Mouse (Mus musculus) gastrocnemius, postnatal 10 days (tissue): Measurements from ENCODE around the gene Nfix. TPM values are rescaled to one million over a fixed set of nuclear protein-coding genes. Genes with fewer than 3 reads are reported as not detected.

Experiments used
- DNase-seq: peaks from one replicate; pipeline ENCODE4 v3.0.0; 2021; ENCODE audit warnings: mixed read lengths
- total RNA-seq, 2 experiments: library from RNA; stranded (reverse); gene quantifications; 2 replicates each; pipeline ENCODE4 v1.2.3; 2021

The Nfix gene
- total RNA-seq, 2 experiments from 2014 or later: 598 to 734 TPM

DNA sequence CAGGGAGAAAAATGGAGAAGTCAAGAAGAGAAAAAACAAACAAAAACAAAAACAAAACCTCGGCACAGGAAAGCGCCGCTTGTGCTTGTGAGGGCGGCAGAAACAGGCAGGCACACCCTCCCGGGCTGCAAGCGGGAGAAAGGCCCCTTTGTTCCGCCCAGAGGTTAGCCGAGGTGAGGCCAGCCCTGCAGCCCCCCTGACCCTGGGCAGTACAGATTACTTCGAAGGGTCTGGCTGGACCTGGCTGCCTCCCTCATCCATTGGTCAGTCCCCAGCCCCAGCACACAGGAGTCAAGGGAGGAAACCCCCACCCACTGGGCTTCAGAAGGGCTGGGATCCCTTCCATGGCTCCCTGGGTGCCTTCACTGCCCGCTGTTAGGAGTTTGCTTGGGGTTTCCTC is 61.9 kb downstream of the Nfix start:
- DNase-seq: no peak

DNA sequence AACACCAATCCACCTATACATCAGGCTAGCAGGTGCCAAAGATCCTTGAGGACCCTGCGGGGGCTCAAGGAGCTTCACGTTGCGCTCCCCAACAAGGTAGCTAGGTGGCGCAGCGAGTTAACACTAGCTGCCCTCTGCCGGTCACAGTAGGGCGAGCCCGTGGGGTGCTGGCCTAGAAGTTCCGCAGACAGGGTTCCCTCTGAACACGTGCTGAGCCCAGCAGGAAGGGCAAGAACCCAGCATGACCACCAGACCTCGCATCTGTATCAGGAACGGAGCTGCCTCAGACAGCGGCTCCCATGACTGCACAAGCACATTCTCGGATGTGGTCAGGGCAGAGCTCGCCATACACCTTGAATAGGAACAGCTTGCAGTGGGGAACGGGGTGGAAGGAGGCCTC is 62.5 kb downstream of the Nfix start:
- peak; percentile 83 for DNase-seq

DNA sequence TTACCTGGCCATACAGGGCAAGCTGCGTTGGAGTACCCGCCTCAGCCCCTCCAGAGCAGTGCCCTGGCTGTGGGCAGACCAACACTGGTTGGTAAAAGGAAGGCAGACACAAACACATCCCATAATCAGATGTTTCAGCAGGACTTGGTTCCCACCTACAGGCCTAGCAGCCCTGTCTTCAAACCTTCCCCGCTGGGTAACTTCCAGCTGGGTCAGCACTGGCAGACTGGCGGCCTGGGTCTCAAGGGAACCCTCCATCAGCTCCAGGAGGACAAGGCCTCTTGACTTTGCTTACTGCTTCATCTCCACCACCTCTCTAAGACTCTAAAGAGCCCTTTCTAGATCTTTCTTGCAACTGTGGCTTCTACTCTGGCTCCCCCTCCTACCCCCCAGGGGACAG is 63.6 kb downstream of the Nfix start:
- no peak for DNase-seq

DNA sequence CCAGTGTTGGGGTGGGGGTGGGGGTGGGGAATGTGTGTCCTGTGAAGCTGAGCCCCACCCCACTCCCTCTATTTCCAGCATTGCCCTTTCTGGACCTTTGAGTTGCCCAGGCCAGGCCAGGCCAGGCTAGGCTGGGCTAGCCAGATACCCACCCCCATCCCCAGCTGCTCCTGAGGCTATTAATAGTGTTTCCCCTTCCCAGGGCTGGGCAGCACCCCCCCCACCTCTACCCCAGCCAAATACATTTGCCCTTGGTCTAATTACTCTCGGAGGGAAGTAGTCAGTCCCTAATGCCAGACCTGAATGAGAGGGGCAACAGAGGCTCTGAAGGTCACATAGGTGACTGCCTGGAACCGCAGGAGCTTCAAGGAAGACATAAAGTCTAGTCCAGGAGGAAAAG is 64.5 kb downstream of the Nfix start:
- no peak for DNase-seq

DNA sequence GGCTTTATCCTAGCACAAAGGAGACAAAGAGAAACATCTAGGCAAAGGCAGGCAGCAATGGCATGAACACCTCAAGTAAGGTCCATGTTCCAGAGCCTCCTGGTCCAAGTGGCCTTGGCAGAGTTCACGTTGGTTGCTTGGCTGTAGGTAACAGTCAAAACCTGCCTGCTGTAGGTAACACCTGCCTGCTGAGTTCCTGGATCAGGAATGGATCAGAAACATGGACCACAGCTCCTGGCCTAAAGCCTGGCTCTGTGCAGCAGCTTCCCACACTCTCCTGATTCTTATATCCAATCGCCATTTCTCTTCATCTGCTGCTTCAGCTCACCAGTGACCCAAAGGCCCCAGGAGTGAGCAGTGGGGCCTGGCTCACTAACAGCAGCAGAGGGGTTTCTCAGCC is 65.5 kb downstream of the Nfix start:
- DNase-seq: no peak

DNA sequence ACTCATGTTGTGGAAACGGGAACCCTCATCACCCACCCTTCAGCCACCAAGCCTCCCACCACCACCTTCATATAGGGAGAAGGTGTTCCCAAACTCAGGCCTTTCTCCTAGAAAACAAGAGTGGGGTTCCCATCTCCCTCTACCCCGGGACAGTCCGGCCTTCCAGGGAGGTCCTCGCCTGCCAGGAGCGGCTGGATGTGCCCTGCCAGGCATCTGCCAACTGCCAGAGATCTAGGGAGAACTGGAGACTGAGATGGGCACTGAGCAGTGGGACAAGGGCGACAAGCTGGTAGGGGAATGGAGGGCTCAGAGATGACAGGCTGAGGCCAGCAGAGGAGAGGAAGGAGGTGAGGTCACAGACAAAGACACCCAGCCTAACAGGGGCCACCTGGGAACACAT is 66.2 kb downstream of the Nfix start:
- no peak for DNase-seq

DNA sequence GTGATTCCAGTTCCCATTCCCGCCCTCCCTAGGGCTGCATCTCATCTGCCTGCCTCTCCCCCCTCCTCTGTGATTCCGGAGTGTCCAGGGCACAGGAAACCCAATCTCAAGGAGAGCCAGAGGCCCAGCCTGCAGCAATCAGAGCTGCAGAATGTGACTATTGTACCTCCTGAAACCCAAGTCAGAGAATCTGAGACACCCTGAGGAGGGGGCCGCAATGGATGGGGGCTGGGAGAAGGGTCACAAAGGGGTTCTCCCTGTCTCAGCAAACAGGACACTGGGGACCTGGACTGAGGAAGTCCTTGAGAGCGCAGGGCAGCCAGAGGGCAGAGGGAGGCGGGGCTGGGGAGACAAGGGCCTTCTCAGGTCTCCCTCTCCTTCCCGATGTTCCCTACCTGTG is 67.1 kb downstream of the Nfix start:
- peak; percentile 29 for DNase-seq

DNA sequence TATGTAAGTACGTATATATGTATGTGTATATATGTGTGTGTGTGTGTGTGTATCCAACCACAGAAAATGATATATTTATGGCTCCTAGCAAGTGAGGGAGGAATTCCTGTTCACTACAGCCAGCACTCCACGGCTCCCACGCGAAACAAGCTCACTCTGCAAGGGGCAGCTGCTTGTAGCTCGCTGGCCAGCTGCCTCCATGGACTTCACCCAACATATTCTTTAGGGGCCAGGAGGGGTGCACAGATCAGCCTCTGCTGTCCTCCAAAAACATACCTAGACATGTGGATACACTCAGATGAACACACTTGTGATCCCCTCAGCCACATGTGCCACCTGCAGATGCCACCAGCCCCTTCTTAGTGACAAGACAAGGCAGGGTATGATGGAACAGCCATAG is 67.6 kb downstream of the Nfix start:
- DNase-seq: peak; percentile 40

DNA sequence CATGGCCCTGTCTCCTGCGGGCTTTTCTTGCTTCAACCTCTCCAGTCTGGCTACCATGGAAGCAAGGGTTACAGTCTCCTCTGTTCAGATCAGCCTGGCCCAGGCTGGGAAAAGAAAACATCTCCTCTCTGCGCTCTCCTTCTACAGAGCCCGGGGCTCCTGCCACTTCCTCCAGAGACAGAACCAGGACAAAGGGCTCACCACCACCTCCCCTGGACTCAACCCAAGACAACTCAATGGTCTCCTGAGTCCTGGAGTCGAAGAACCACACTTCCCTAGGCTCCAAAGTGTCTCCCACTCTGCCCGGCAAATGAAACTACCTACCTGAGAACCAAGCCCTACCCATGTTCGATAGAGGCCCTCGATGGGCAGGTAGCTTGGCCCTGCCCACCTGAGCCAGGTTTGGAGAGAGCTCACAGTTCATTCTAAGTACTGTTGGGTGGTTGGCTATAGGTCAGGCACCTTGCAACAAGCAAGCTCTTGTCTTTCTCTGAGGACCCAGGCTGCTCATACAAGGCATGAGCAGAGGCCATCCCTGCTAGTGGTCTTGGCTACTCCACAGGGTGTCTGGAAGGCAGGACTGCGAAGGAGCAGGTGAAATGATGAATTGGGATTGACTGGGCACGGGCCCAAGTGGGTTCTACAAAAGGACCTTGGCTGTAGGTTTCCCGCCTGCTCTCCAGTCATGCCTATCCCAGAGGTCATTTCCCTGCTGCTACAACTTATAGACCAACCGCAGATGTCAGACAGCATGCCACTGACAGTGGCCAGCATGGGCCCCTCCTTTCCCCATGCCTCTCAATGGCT is 68.6 kb downstream of the Nfix start:
- DNase-seq: peak; percentile 19

DNA sequence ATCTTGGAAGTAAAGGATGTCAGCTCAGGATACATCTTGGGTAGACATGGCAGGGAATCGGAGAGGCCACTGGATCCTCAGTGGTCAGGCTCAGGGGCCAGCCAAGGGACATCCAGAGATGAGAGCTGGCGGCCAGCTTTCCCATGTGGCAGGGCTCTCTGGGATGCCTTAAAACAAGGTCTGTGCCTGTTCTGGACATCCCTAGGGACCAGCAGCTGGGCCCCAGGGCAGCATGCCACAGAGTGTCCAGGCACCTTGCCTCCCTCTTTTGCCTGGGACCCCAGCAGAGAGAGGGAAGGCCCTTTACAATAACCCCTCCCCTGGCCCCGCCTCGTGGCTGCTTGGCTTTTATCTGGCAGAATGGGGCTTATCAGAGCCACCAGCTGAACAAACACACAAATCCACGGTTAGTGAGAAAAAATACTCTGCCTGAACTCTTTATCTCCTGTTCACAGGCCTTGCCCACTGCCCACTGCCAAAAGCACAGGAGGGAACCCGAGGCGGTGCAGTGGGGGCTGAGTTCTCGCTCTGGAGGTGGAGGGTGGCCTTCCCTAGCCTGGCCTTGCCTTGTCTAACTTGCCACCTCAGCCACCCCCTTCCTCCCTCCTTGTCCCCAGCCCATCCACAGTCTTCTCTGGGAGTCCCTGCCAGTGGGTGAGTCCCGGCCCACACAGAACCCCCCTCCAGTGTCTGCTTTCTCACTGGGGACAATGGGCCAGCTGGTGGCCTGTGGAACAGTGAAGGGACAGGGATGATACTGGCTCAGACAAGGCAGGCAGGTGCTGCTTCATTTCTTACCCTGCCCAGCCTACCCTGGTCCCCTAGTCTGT is 69.4 kb downstream of the Nfix start:
- peak; percentile 69 for DNase-seq

DNA sequence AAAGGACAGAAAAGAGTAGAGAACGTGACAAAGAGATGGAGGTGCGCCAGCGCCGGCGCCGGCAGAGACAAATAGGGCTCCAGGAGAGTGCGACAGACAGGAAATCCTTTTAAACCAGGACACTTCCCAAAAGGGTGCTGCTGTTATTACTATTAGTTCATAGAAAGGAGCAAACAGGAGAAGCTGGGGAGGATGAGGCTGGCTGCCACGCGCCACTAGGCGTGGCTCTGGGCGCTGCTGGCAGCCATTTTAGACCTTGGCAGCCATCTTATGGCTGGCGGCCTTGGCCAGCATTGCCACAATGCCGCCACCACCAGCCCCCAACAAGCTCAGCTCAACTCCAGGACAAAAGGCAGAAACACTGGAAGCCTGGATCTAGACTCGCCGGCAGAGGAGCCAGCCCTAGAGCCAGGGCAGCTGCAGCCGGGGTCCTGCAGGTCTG is 70.2 kb downstream of the Nfix start:
- peak; percentile 65 for DNase-seq

DNA sequence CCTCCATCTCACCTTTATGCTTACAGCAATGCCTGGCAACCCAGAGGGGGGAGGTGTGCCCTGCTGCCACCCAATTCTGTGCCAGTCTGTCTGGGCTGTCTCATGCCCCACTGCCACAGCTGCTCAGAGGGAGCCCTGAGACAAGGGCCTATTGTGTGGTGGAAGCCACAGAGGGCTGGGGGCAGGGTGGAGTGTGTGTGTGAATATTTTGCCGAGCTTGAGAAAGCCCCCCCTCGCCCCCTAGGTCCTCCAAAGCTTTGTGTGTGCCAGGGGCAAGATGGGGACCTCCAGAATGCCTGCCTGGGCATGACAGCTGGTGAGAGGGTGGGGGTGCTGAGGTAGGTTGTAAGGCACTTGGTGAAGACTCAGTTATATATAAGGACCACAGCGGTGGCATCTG is 71.7 kb downstream of the Nfix start:
- DNase-seq: no peak

DNA sequence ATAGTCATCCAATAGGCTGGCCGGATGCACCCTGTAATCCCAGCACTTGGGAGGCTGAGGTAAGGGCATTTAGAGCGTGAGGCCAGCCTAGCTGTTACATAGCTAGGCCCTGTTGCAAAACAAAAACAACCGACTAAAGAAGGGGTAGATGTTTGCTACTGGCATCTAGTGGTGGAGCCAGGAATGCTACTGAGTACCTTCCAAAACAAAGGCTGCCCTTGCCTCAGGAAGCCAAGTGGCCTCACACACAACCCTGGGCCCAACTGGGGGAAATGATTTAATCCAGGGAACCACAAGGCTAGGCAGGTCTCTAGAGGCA is 74.2 kb downstream of the Nfix start:
- no peak for DNase-seq

DNA sequence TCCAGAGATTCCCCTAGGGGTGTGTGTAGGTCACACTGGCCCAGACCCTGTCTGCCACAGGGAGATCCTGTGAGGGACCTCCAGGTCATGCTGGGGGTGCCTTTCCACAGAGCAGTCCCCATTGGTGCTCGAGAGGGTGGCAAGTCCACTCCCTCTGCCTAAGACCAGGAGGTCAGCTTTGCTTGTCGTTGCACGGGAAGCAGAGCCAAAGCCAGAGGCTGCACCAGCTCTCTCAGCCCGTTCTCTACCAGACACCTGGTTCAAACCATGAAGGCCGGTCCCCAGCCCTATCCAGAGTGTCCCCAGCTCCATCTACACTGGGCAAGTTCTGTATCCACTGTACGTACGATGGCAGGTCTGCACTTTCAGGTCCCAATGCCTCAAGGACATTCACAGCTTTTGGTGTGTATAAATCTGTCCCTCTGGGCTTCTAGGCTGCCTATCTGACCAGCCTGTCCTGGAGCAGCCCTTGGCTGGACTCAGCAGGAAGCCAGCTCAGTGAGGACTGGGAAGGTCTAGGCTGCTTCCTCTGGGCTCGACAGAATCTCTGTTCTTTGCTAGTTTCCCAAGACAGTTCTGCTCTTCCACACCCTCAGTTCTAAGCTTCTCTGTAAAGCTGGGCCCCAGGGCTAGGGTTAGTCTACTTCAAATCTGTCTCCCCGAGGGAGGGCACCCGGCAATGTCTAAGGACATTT is 74.8 kb downstream of the Nfix start:
- DNase-seq: no peak

DNA sequence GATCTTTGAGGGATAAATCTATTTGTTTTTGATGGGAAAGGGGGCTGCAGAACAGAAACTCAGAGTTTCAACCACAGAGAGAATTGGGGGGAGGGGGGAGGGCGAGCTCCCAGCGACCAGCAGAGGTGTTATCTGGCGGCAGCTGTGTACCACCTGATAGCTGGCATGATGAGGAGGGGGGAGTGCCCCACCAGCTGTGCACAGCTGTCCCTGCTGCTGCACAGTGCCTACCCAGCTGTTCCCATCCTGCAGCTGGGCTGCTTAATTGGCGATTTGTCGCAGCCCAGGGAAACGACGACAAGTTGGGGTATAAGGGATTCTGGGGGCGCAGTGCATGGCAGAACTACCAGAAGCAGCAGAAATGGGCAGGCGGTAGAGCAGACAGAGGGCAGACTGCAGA is 75.5 kb downstream of the Nfix start:
- DNase-seq: no peak

DNA sequence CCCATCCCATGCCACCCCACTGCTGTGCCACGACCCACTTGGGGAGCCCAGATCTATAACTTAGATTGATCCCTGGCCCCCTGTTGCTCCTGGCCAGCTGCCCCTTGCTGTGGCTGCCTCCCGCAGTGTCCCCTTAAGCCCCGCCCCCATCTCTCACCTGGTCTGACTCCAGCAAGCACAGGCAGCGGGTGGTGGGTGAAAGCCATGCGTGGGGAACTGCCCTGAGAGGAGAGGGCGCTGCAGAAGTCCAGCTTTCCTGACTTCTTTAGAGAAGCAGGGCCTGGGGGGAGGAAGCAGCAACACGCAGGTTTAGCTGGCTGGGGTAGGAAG is 76.6 kb downstream of the Nfix start:
- DNase-seq: no peak

DNA sequence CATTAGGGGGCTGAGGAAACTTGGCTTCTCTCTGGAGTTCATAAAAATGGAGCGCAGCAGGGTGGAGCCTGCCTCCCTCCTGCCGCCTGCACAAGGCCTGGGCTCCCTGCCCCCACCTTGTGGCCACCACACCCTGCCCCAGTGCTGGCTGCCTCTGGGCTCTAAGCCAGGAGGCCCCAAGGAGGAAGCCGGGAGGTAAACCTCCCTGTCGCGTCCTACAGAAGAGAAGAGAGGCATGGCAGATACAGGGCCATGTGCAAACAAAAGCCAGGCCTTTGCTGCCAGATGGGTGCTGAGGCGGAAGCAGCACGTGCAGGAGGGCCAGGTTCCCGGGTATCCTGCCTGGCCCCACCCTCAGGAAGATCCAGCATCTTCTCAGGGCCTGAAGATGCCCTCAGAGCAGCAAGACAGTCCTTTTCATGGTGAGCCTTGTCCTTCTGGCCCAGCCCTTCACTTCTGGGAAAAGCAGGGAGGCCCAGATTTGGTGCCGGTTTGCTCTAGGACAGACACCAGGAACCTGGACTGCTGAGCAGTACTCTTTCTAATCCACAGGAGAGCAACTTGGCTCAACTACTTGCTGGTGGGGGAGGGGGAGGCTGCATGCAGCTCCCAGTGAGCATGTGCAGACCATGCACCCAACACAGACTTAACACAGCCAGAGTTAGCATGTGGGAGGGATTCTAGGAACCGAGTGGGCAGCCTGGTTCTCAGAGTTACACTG is 77.1 kb downstream of the Nfix start, which contains the start of gene G430095P16Rik:
TSS of gene G430095P16Rik (plus strand) at position 158 of the 721 bp plus-strand sequence.
- peak; percentile 71 for DNase-seq

DNA sequence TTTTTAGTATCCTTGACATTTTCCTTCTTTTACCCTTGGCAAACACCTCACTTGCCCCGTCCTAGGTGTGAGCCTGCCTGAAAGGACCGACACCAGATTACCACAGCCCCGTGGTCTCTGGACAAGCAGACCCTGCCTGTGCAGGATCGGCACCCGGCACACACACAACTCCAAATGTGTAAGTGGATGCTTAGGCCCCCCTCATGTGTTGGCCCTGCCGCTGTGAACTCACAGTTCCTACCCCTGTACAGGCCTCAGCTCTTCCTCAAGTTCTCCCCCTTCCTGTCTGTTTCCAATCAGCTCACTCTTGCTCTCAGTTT is 77.7 kb downstream of the Nfix start:
- no peak for DNase-seq

DNA sequence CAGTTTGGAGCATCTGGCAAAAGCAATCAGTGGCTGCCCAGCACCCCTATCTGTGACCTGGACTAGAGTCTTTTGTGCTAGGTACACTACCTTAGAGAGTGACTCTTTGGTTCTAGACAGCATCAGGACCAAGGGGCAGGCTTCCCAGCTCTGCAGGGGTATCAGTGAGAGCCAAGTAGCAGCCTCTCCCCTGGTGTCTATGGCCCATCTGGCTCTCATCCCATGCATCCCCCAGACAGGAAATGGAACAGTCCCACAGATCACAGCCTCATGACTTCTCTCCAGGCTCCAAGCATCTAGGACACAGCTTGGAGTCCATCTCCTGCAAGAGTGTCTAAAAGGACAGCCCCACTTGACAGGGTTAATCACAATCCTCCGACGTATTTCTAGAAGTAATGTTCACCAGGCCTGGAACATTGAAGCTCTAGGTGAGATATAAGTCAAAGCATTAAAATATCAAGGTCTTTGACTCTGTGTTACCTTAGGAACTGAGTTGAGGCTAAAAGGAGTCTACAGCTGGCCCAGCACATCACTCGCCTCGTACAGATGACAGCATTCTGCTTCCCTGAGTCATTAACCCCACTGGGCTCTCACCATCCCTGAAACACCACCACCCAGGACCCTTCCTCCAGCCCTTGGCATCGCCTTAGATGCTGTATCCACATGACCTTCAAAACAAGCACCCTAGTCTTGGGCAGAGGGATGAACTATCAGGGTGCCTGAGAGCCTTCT is 81.0 kb downstream of the Nfix start:
- no peak for DNase-seq

DNA sequence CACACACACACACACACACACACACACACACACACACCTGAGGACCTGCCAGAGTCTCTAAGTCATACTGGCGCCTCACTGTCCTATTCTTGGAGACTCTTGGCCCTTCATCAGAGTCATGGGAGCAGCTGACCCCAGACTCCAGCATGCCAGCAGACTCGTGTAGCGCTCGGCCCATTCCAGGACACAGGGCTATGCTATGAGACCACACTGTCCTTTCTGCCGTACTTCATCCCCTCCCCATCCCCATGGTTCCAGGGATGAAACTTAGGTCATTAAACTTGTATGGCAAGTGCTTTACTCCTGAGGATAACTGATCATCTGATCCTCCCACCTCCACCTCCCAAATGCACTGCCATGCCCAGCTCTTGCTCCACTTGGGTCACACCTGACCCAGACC is 81.7 kb downstream of the Nfix start:
- DNase-seq: no peak

DNA sequence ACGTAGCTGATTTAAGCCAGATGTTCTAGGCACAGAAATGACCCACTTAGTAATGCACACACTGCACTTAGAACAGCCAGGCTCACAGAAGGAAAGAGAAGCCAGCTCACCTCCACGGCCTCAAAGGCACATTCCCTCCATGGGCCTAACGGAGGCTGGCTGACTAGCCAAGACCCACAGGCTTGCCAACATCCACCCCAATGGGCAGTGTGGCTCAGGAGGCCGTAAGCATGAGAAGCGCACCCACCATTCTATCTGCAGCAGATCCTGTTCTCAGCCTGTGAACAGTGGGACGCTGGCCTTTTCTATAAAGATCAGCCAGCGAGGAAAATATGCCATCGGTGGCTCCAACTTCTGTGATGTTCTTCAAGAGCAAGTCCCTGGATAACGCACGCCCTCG is 83.4 kb downstream of the Nfix start:
- no peak for DNase-seq

DNA sequence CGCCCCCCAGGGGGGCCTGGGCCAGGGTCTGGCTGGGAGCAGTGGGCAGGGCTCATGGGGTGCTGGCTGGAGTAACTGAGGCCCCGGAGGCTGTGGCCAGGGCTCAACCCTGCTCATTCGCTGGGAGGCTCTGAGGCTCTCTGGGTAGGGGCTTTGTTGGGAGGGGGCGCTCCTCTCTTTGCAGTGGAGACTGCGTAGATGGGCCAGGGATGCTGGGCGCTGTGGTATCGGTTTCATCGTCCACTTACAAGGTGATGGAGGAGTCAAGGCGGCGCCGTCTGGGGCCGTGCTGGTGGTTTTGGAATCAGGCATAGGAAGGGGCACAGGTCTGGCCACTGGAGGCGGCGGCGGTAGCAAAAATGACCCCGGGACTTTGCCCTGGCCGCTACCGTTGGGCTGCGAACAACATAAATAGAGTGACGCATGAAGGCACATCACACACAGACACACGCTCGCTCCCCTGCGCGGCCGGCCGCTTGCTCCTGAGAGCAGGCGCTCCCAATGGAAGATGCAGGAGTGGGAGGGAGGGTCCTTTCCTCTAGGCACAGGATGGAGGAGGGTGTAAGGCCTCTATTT is 84.2 kb downstream of the Nfix start:
- peak; percentile 20 for DNase-seq
